Mouse (Mus musculus): ENCODE data around the gene Naglu. TPM values are rescaled to one million over a fixed set of nuclear protein-coding genes. Genes with fewer than 3 reads are reported as not detected.

Gene Naglu
- polyA plus RNA-seq, 1 experiment from 2014 or later = 13.5 TPM

DNA sequence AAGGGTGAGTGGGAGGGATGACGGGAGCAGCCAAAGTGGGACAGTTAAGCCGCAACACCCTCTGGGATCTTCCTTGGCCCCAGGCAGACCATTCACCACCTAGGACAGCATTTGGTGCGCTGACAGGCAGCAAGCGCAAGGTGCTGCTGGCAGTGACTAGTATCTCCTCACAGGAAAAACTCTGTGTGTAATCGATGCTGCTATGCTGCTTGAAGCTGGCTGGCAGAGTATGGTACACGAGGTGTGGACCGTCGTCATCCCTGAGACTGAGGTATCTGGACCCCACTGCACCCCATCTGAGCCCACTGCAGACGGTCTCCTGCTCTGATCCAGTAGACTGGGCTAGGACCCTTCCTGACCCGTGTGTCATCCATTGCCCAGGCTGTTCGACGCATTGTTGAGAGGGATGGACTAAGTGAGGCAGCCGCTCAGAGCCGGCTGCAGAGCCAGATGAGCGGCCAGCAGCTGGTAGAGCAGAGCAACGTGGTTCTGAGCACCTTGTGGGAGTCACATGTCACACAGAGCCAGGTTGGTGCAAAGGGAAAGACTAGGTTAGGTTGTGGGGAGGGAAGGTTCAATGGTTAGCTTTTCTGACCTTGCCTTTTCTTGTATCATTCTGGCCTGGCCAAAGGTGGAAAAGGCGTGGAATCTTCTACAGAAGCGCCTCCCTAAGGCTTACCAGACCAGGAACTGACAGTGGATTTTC is 16.0 kb downstream of the Naglu start:
- Histone ChIP-seq H3K9me3 (no peaks in the 10 kb centered on the region), H3K27ac (replicated peaks) (peak overlapping the region; percentile 87; the same call in 1 of the 2 replicates), H3K4me3 (no peak overlapping the region), H3K9ac (peak overlapping the region; percentile 97), H3K36me3 (peaks cover 41% of the 10 kb centered on the region), H3K4me1 (peaks cover 48% of the 10 kb centered on the region), H3K4me2 (peak overlapping the region; percentile 93; the same call in 1 of the 2 replicates), H3K27me3 (replicated peaks) (peaks cover 7% of the 10 kb centered on the region)
- WGBS = 85% methylated on average over 18 of the region's 18 CpGs
- no peak for ATAC-seq (ENCODE audit: extremely low read depth, insufficient number of reproducible peaks, low FRiP score, low TSS enrichment)

GRCm38 (mm10) chr11:101086323-101086674 is 16.5 kb downstream of the Naglu start:
- Histone ChIP-seq H3K4me3 (peak overlapping the region; percentile 79), H3K27ac (replicated peaks) (peak overlapping the region; percentile 87), H3K27me3 (replicated peaks) (peaks cover 2% of the 10 kb centered on the region), H3K4me1 (peaks cover 45% of the 10 kb centered on the region), H3K36me3 (peaks cover 47% of the 10 kb centered on the region), H3K4me2 (peak overlapping the region; percentile 93), H3K9ac (peak overlapping the region; percentile 97), H3K9me3 (no peaks in the 10 kb centered on the region)
- 75% methylated on average over 6 of the region's 6 CpGs for WGBS
- ATAC-seq (ENCODE audit: extremely low read depth, insufficient number of reproducible peaks, low FRiP score, low TSS enrichment) = no peak

- Histone ChIP-seq H3K9ac (peak within 1 kb of the TSS; percentile 97), H3K4me1 (peaks cover 39% of the 10 kb centered on the region), H3K9me3 (no peaks in the 10 kb centered on the region), H3K4me3 (peak within 1 kb of the TSS; percentile 79), H3K27me3 (replicated peaks) (no peaks in the 10 kb centered on the region), H3K4me2 (peak within 1 kb of the TSS; percentile 93), H3K36me3 (peaks cover 54% of the 10 kb centered on the region), H3K27ac (replicated peaks) (peak within 1 kb of the TSS; percentile 87)
- peak; percentile 62 for ATAC-seq (ENCODE audit: extremely low read depth, insufficient number of reproducible peaks, low FRiP score, low TSS enrichment)
- WGBS = 2% methylated on average over 51 of the region's 52 CpGs
Observed at GRCm38 (mm10) chr11:101086756-101087681, 17.2 kb downstream of the Naglu start, which contains the start of gene Mlx. Mlx (plus strand) TSS chr11:101087277.

GRCm38 (mm10) chr11:101087682-101088055 is 17.9 kb downstream of the Naglu start:
- Histone ChIP-seq H3K27ac (replicated peaks) (peak overlapping the region; percentile 87), H3K4me3 (peak overlapping the region; percentile 79), H3K9ac (peak overlapping the region; percentile 97), H3K4me2 (peak overlapping the region; percentile 93), H3K9me3 (no peaks in the 10 kb centered on the region), H3K4me1 (peaks cover 39% of the 10 kb centered on the region), H3K27me3 (replicated peaks) (no peaks in the 10 kb centered on the region), H3K36me3 (peaks cover 60% of the 10 kb centered on the region)
- 6% methylated on average over 8 of the region's 8 CpGs for WGBS
- ATAC-seq (ENCODE audit: extremely low read depth, insufficient number of reproducible peaks, low FRiP score, low TSS enrichment) = no peak

- Histone ChIP-seq H3K9ac (no peak overlapping the region), H3K27ac (replicated peaks) (no peak overlapping the region), H3K27me3 (replicated peaks) (no peaks in the 10 kb centered on the region), H3K4me3 (no peak overlapping the region), H3K36me3 (peaks cover 69% of the 10 kb centered on the region), H3K4me1 (peaks cover 36% of the 10 kb centered on the region), H3K9me3 (no peaks in the 10 kb centered on the region), H3K4me2 (no peak overlapping the region)
- WGBS = 86% methylated on average over 1 of the region's 1 CpGs
- ATAC-seq (ENCODE audit: extremely low read depth, insufficient number of reproducible peaks, low FRiP score, low TSS enrichment) = no peak
Observed at GRCm38 (mm10) chr11:101089931-101090330, 20.1 kb downstream of the Naglu start.

- H3K9me3 ChIP-seq = no peaks in the 10 kb centered on the region
- H3K9ac ChIP-seq = peak overlapping the region; percentile 92
- peak overlapping the region; percentile 84 for H3K4me3 ChIP-seq
- H3K4me2 ChIP-seq = peak overlapping the region; percentile 97
- no peak for ATAC-seq (ENCODE audit: extremely low read depth, insufficient number of reproducible peaks, low FRiP score, low TSS enrichment)
- 1% methylated on average over 18 of the region's 18 CpGs for whole genome bisulfite sequencing
- H3K27ac ChIP-seq (replicated peaks) = peak overlapping the region; percentile 98
- no peaks in the 10 kb centered on the region for H3K27me3 ChIP-seq (replicated peaks)
- H3K36me3 ChIP-seq = peaks cover 75% of the 10 kb centered on the region
- H3K4me1 ChIP-seq = peaks cover 16% of the 10 kb centered on the region
Observed at GRCm38 (mm10) chr11:101094930-101095313, 25.1 kb downstream of the Naglu start.

- no peaks in the 10 kb centered on the region for H3K9me3 ChIP-seq
- peak within 1 kb of the TSS; percentile 98 for H3K27ac ChIP-seq (replicated peaks)
- H3K36me3 ChIP-seq = peaks cover 75% of the 10 kb centered on the region
- ATAC-seq (ENCODE audit: extremely low read depth, insufficient number of reproducible peaks, low FRiP score, low TSS enrichment) = peak; percentile 88
- H3K4me2 ChIP-seq = peak within 1 kb of the TSS; percentile 97
- peak within 1 kb of the TSS; percentile 92 for H3K9ac ChIP-seq
- WGBS = under 1% methylated on average over 43 of the region's 43 CpGs
- peaks cover 16% of the 10 kb centered on the region for H3K4me1 ChIP-seq
- H3K27me3 ChIP-seq (replicated peaks) = no peaks in the 10 kb centered on the region
- H3K4me3 ChIP-seq = peak within 1 kb of the TSS; percentile 84
Observed at GRCm38 (mm10) chr11:101095314-101096024, 25.7 kb downstream of the Naglu start, which contains the start of gene Psmc3ip. Psmc3ip (minus strand) TSS chr11:101095436.

DNA sequence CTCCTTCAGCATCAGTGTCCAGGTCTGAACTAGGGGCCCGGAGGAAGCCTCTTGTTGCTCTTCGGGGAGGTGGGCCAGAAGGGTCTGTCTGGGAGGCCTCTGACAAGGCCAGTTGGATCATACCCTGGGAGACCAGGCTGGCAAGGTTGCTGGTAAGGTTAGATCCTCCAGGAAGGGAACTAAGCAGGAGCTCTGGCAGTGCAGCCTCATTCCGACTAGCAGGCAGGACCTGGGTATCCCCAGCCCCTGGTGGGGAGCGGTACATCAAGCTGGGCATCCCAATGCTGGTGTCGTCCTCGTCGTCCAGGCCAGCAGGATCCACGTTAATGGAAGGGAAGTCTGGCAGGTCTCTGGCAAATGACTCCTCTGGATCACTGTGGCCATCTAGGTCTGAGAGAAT is 28.4 kb downstream of the Naglu start:
- Histone ChIP-seq H3K27ac (replicated peaks) (no peak overlapping the region), H3K36me3 (peaks cover 73% of the 10 kb centered on the region), H3K4me3 (no peak overlapping the region), H3K27me3 (replicated peaks) (no peaks in the 10 kb centered on the region), H3K4me2 (no peak overlapping the region), H3K9me3 (no peaks in the 10 kb centered on the region), H3K9ac (no peak overlapping the region), H3K4me1 (peaks cover 16% of the 10 kb centered on the region)
- WGBS = 89% methylated on average over 8 of the region's 8 CpGs
- no peak for ATAC-seq (ENCODE audit: extremely low read depth, insufficient number of reproducible peaks, low FRiP score, low TSS enrichment)

DNA sequence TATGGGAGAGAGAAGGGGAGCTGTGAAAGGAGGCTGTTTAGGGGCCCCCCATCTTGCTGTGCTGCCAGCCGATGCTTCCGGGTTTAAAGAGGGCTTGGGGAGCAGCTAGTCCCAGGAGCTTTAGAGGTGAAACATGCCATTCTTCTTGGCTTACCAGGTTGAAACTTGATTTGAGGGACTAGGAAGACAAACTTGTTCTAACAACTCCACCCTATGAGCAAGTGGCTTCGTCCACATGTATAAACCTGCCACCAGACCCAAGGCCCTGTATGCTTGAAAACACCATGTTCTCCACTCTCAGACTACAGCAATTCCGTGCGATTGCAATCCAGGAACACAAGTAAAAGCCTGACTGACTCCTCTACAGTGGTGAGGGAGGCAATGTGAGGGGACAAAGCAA is 33.2 kb downstream of the Naglu start:
- H3K4me3 ChIP-seq = no peak overlapping the region
- ATAC-seq (ENCODE audit: extremely low read depth, insufficient number of reproducible peaks, low FRiP score, low TSS enrichment) = no peak
- no peak overlapping the region for H3K4me2 ChIP-seq
- H3K27me3 ChIP-seq (replicated peaks) = no peaks in the 10 kb centered on the region
- 91% methylated on average over 5 of the region's 5 CpGs for WGBS
- H3K9ac ChIP-seq = no peak overlapping the region
- H3K27ac ChIP-seq (replicated peaks) = no peak overlapping the region
- H3K9me3 ChIP-seq = no peaks in the 10 kb centered on the region
- H3K4me1 ChIP-seq = no peaks in the 10 kb centered on the region
- peaks cover 81% of the 10 kb centered on the region for H3K36me3 ChIP-seq

DNA sequence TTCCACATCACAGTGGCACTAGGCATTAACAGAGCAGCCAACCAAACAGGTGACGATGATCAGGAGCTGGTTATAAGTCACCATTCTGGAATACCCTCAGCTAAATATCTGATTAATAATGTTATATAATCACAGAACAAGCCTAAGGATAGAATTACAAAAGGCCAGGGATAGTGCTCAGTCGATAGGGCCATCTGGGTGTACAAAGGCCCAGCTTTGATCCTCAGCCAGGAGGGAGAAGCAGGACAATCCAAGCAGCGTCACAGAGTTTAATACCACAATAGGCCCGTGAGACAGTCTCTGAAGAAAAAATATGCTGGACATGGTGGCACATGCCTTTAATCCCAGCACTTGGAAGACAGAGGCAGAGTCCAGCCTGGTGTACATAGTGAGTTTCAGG is 39.5 kb downstream of the Naglu start:
- H3K4me3 ChIP-seq = no peak overlapping the region
- no peak for ATAC-seq (ENCODE audit: extremely low read depth, insufficient number of reproducible peaks, low FRiP score, low TSS enrichment)
- peaks cover 37% of the 10 kb centered on the region for H3K36me3 ChIP-seq

GRCm38 (mm10) chr11:101110708-101111107 is 40.9 kb downstream of the Naglu start:
- WGBS = 56% methylated on average over 5 of the region's 5 CpGs
- H3K4me2 ChIP-seq = no peak overlapping the region
- no peaks in the 10 kb centered on the region for H3K27me3 ChIP-seq (replicated peaks)

More for the DNA sequence above, 39.5 kb downstream of the Naglu start:
- H3K9me3 ChIP-seq = peaks cover 3% of the 10 kb centered on the region; the same call in 1 of the 2 replicates
- no peak overlapping the region for H3K9ac ChIP-seq
- H3K27ac ChIP-seq (replicated peaks) = no peak overlapping the region
- 89% methylated on average over 4 of the region's 4 CpGs for WGBS
- H3K4me1 ChIP-seq = peaks cover 9% of the 10 kb centered on the region
- H3K27me3 ChIP-seq (replicated peaks) = no peaks in the 10 kb centered on the region
- H3K4me2 ChIP-seq = no peak overlapping the region

More at GRCm38 (mm10) chr11:101110708-101111107, 40.9 kb downstream of the Naglu start:
- Histone ChIP-seq H3K9me3 (peaks cover 3% of the 10 kb centered on the region; the same call in 1 of the 2 replicates), H3K27ac (replicated peaks) (no peak overlapping the region), H3K4me1 (peaks cover 17% of the 10 kb centered on the region), H3K9ac (no peak overlapping the region), H3K36me3 (peaks cover 23% of the 10 kb centered on the region), H3K4me3 (no peak overlapping the region)
- ATAC-seq (ENCODE audit: extremely low read depth, insufficient number of reproducible peaks, low FRiP score, low TSS enrichment) = no peak

All from heart, embryonic 13.5 days (tissue).